Mouse (Mus musculus): ENCODE data around the gene Prkd2.

- TF ChIP-seq POLR2A (IDR thresholded peaks at IDR 0.05; ENCODE audit: extremely low read depth, insufficient read depth, low read length) = no peak
- TF ChIP-seq CTCF (IDR thresholded peaks at IDR 0.05; ENCODE audit: extremely low read depth, insufficient read depth, low read length) = no peak
Measured at GRCm38 (mm10) chr7:16883162-16883561, 40.5 kb downstream of the Prkd2 start.

Data from cortical plate, adult 2 months (tissue).